Mouse (Mus musculus): Measurements from ENCODE around the gene Nabp2. TPM values are rescaled to one million over a fixed set of nuclear protein-coding genes. Genes with fewer than 3 reads are reported as not detected.
A peak's percentile ranks its signal among the peaks of the same experiment; 100 is the strongest.

The Nabp2 gene
- polyA plus RNA-seq (2015; fragmentation: Nextera tagmentation; extraction: Ambion mirVana): 137 and 139 TPM in 2 replicates

- WGBS: under 1% methylated on average over 50 of the region's 50 CpGs
- H3K9me3 ChIP-seq: no peaks in the 10 kb centered on the region
- H3K4me3 ChIP-seq: peak within 1 kb of the TSS; percentile 98
- peak within 1 kb of the TSS; percentile 99 for H3K27ac ChIP-seq (replicated peaks)
- ATAC-seq (replicated peaks): peak; percentile 90
- no peaks in the 10 kb centered on the region for H3K27me3 ChIP-seq
- H3K9ac ChIP-seq (replicated peaks): peak within 1 kb of the TSS; percentile 93
- H3K4me1 ChIP-seq: peaks cover 54% of the 10 kb centered on the region
- H3K36me3 ChIP-seq: peaks cover 27% of the 10 kb centered on the region
- H3K4me2 ChIP-seq (replicated peaks): peak within 1 kb of the TSS; percentile 99
Observed at GRCm38 (mm10) chr10:128411211-128412054, at the start of gene Nabp2, which contains the start of gene Rnf41. TSS of gene Nabp2 (minus strand) at chr10:128411492. TSS of gene Rnf41 (plus strand) at chr10:128411657.

- 0% methylated on average over 5 of the region's 5 CpGs for WGBS
- H3K27ac ChIP-seq (replicated peaks): peak overlapping the region; percentile 91
- peaks cover 17% of the 10 kb centered on the region for H3K4me1 ChIP-seq
- peaks cover 34% of the 10 kb centered on the region for H3K36me3 ChIP-seq
- no peak for ATAC-seq (replicated peaks)
- peak overlapping the region; percentile 74 for H3K4me2 ChIP-seq (replicated peaks)
- no peaks in the 10 kb centered on the region for H3K9me3 ChIP-seq
- peak overlapping the region; percentile 83 for H3K9ac ChIP-seq (replicated peaks)
- H3K27me3 ChIP-seq: no peaks in the 10 kb centered on the region
- H3K4me3 ChIP-seq: peak overlapping the region; percentile 88
Observed at GRCm38 (mm10) chr10:128460270-128460630, 49.0 kb upstream of the Nabp2 start.

- Histone ChIP-seq H3K27ac (replicated peaks) (peak overlapping the region; percentile 91), H3K4me3 (peak overlapping the region; percentile 88)
- WGBS: under 1% methylated on average over 41 of the region's 67 CpGs
Observed at GRCm38 (mm10) chr10:128459409-128460269, 48.3 kb upstream of the Nabp2 start.

GRCm38 (mm10) chr10:128458719-128459408, 47.6 kb upstream of the Nabp2 start, which contains the start of gene Smarcc2:
TSS of gene Smarcc2 (plus strand) at chr10:128459248.
- under 1% methylated on average over 79 of the region's 86 CpGs for WGBS
- Histone ChIP-seq H3K36me3 (peaks cover 21% of the 10 kb centered on the region), H3K27ac (replicated peaks) (peak within 1 kb of the TSS; percentile 91), H3K9ac (replicated peaks) (peak within 1 kb of the TSS; percentile 83), H3K4me3 (peak within 1 kb of the TSS; percentile 88), H3K4me1 (peaks cover 17% of the 10 kb centered on the region), H3K4me2 (replicated peaks) (peak within 1 kb of the TSS; percentile 74), H3K27me3 (no peaks in the 10 kb centered on the region), H3K9me3 (no peaks in the 10 kb centered on the region)
- ATAC-seq (replicated peaks): peak; percentile 75

More at GRCm38 (mm10) chr10:128459409-128460269, 48.3 kb upstream of the Nabp2 start:
- Histone ChIP-seq H3K4me1 (peaks cover 17% of the 10 kb centered on the region), H3K27me3 (no peaks in the 10 kb centered on the region), H3K9me3 (no peaks in the 10 kb centered on the region), H3K36me3 (peaks cover 28% of the 10 kb centered on the region), H3K4me2 (replicated peaks) (peak overlapping the region; percentile 74), H3K9ac (replicated peaks) (peak overlapping the region; percentile 83)
- ATAC-seq (replicated peaks): peak; percentile 69

- H3K9ac ChIP-seq (replicated peaks): peak overlapping the region; percentile 83
- under 1% methylated on average over 29 of the region's 29 CpGs for WGBS
Observed at GRCm38 (mm10) chr10:128458348-128458718, 47.0 kb upstream of the Nabp2 start.

GRCm38 (mm10) chr10:128457676-128458075, 46.4 kb upstream of the Nabp2 start:
- H3K4me1 ChIP-seq: peaks cover 17% of the 10 kb centered on the region
- no peaks in the 10 kb centered on the region for H3K9me3 ChIP-seq
- WGBS: 87% methylated on average over 6 of the region's 6 CpGs
- no peaks in the 10 kb centered on the region for H3K27me3 ChIP-seq
- H3K9ac ChIP-seq (replicated peaks): no peak overlapping the region
- H3K4me3 ChIP-seq: no peak overlapping the region
- no peak for ATAC-seq (replicated peaks)
- H3K27ac ChIP-seq (replicated peaks): no peak overlapping the region
- H3K36me3 ChIP-seq: peaks cover 9% of the 10 kb centered on the region
- no peak overlapping the region for H3K4me2 ChIP-seq (replicated peaks)

More at GRCm38 (mm10) chr10:128458348-128458718, 47.0 kb upstream of the Nabp2 start:
- Histone ChIP-seq H3K4me1 (peaks cover 17% of the 10 kb centered on the region), H3K4me3 (peak overlapping the region; percentile 88), H3K27ac (replicated peaks) (peak overlapping the region; percentile 91), H3K9me3 (no peaks in the 10 kb centered on the region), H3K4me2 (replicated peaks) (peak overlapping the region; percentile 45), H3K27me3 (no peaks in the 10 kb centered on the region), H3K36me3 (peaks cover 15% of the 10 kb centered on the region)
- ATAC-seq (replicated peaks): peak; percentile 67

GRCm38 (mm10) chr10:128455280-128455679, 44.0 kb upstream of the Nabp2 start:
- H3K9ac ChIP-seq (replicated peaks): no peak overlapping the region
- H3K4me1 ChIP-seq: peaks cover 2% of the 10 kb centered on the region
- H3K36me3 ChIP-seq: no peaks in the 10 kb centered on the region
- no peak for ATAC-seq (replicated peaks)
- H3K27ac ChIP-seq (replicated peaks): no peak overlapping the region
- no peaks in the 10 kb centered on the region for H3K27me3 ChIP-seq
- no peaks in the 10 kb centered on the region for H3K9me3 ChIP-seq
- peak overlapping the region; percentile 32 for H3K4me2 ChIP-seq (replicated peaks)
- peak overlapping the region; percentile 16; the same call in 1 of the 2 replicates for H3K4me3 ChIP-seq
- WGBS: 6% methylated on average over 6 of the region's 6 CpGs

GRCm38 (mm10) chr10:128454471-128454870, 43.2 kb upstream of the Nabp2 start:
- Histone ChIP-seq H3K4me2 (replicated peaks) (no peak overlapping the region), H3K36me3 (no peaks in the 10 kb centered on the region), H3K9ac (replicated peaks) (no peak overlapping the region), H3K9me3 (no peaks in the 10 kb centered on the region), H3K27me3 (no peaks in the 10 kb centered on the region), H3K4me3 (no peak overlapping the region), H3K27ac (replicated peaks) (no peak overlapping the region), H3K4me1 (no peaks in the 10 kb centered on the region)
- 84% methylated on average over 3 of the region's 3 CpGs for WGBS
- ATAC-seq (replicated peaks): no peak

- Histone ChIP-seq H3K4me3 (no peak overlapping the region), H3K9ac (replicated peaks) (no peak overlapping the region), H3K36me3 (no peaks in the 10 kb centered on the region), H3K4me2 (replicated peaks) (no peak overlapping the region), H3K27ac (replicated peaks) (no peak overlapping the region), H3K4me1 (no peaks in the 10 kb centered on the region), H3K27me3 (no peaks in the 10 kb centered on the region), H3K9me3 (no peaks in the 10 kb centered on the region)
- no peak for ATAC-seq (replicated peaks)
- WGBS: 81% methylated on average over 6 of the region's 6 CpGs
Observed at GRCm38 (mm10) chr10:128451014-128451413, 39.7 kb upstream of the Nabp2 start.

GRCm38 (mm10) chr10:128445407-128445806, 34.1 kb upstream of the Nabp2 start:
- Histone ChIP-seq H3K9me3 (no peaks in the 10 kb centered on the region), H3K4me1 (no peaks in the 10 kb centered on the region), H3K4me3 (no peak overlapping the region), H3K27ac (replicated peaks) (no peak overlapping the region), H3K27me3 (no peaks in the 10 kb centered on the region), H3K4me2 (replicated peaks) (no peak overlapping the region), H3K9ac (replicated peaks) (no peak overlapping the region), H3K36me3 (peaks cover 10% of the 10 kb centered on the region; the same call in 1 of the 2 replicates)
- WGBS: 87% methylated on average over 4 of the region's 4 CpGs
- ATAC-seq (replicated peaks): no peak

GRCm38 (mm10) chr10:128444354-128444753, 33.1 kb upstream of the Nabp2 start:
- Histone ChIP-seq H3K9ac (replicated peaks) (no peak overlapping the region), H3K27ac (replicated peaks) (no peak overlapping the region), H3K27me3 (no peaks in the 10 kb centered on the region), H3K4me3 (no peak overlapping the region), H3K4me1 (no peaks in the 10 kb centered on the region), H3K4me2 (replicated peaks) (no peak overlapping the region), H3K9me3 (no peaks in the 10 kb centered on the region), H3K36me3 (peaks cover 16% of the 10 kb centered on the region; the same call in 1 of the 2 replicates)
- ATAC-seq (replicated peaks): no peak
- WGBS: 73% methylated on average over 6 of the region's 6 CpGs
